Mouse (Mus musculus): Measurements from ENCODE around the gene Pkp1. TPM values are rescaled to one million over a fixed set of nuclear protein-coding genes. Genes with fewer than 3 reads are reported as not detected.

The Pkp1 gene
- total RNA-seq, 2 experiments from 2014 or later, result not detected

- no peak overlapping the region for H3K4me3 ChIP-seq
- intact Hi-C loops (cut with DNase I), result no loop called here
- no peak for TF ChIP-seq CTCF (IDR thresholded peaks at IDR 0.05)
- H3K27ac ChIP-seq, result no peak overlapping the region
- DNase-seq, result no peak
Measured at GRCm38 (mm10) chr1:135936091-135936490, 17.1 kb upstream of the Pkp1 start.

GRCm38 (mm10) chr1:135933704-135934293, 14.8 kb upstream of the Pkp1 start:
- intact Hi-C loops (cut with DNase I), result loop anchor here (5.0 kb wide), 1 partner anchor 51 kb away; no protein-coding TSS in a partner anchor
- DNase-seq, result no peak
- Histone ChIP-seq H3K4me3 (no peak overlapping the region), H3K27ac (no peak overlapping the region)
- no peak for TF ChIP-seq CTCF (IDR thresholded peaks at IDR 0.05)

GRCm38 (mm10) chr1:135929876-135930275, 10.9 kb upstream of the Pkp1 start:
- TF ChIP-seq CTCF (IDR thresholded peaks at IDR 0.05), result no peak
- Histone ChIP-seq H3K27ac (no peak overlapping the region), H3K4me3 (no peak overlapping the region)
- intact Hi-C loops (cut with DNase I), result loop anchor here (5.0 kb wide), 1 partner anchor 48 kb away; no protein-coding TSS in a partner anchor
- peak; percentile 28 for DNase-seq

- no peak overlapping the region for H3K27ac ChIP-seq
- TF ChIP-seq CTCF (IDR thresholded peaks at IDR 0.05), result no peak
- H3K4me3 ChIP-seq, result no peak overlapping the region
- peak; percentile 49 for DNase-seq
- intact Hi-C loops (cut with DNase I), result no loop called here
Measured at GRCm38 (mm10) chr1:135925848-135926247, 6.8 kb upstream of the Pkp1 start.

GRCm38 (mm10) chr1:135924377-135924994, 5.5 kb upstream of the Pkp1 start:
- Histone ChIP-seq H3K27ac (no peak overlapping the region), H3K4me3 (no peak overlapping the region)
- DNase-seq, result no peak
- intact Hi-C loops (cut with DNase I), result no loop called here
- no peak for TF ChIP-seq CTCF (IDR thresholded peaks at IDR 0.05)

GRCm38 (mm10) chr1:135923229-135923628, 4.2 kb upstream of the Pkp1 start:
- H3K4me3 ChIP-seq, result no peak overlapping the region
- intact Hi-C loops (cut with DNase I), result no loop called here
- no peak for DNase-seq
- no peak overlapping the region for H3K27ac ChIP-seq
- no peak for TF ChIP-seq CTCF (IDR thresholded peaks at IDR 0.05)

GRCm38 (mm10) chr1:135917206-135917605, 1.8 kb downstream of the Pkp1 start:
- Histone ChIP-seq H3K4me3 (no peak overlapping the region), H3K27ac (no peak overlapping the region)
- TF ChIP-seq CTCF (IDR thresholded peaks at IDR 0.05), result no peak
- intact Hi-C loops (cut with DNase I), result no loop called here
- no peak for DNase-seq

- intact Hi-C loops (cut with DNase I), result no loop called here
- no peak for DNase-seq
- Histone ChIP-seq H3K27ac (no peak overlapping the region), H3K4me3 (no peak overlapping the region)
- no peak for TF ChIP-seq CTCF (IDR thresholded peaks at IDR 0.05)
Measured at GRCm38 (mm10) chr1:135916486-135917058, 2.4 kb downstream of the Pkp1 start.

GRCm38 (mm10) chr1:135913657-135914056, 5.3 kb downstream of the Pkp1 start:
- Histone ChIP-seq H3K4me3 (no peak overlapping the region), H3K27ac (no peak overlapping the region)
- DNase-seq, result peak; percentile 7
- intact Hi-C loops (cut with DNase I), result no loop called here
- no peak for TF ChIP-seq CTCF (IDR thresholded peaks at IDR 0.05)

GRCm38 (mm10) chr1:135909381-135909780, 9.6 kb downstream of the Pkp1 start:
- intact Hi-C loops (cut with DNase I), result no loop called here
- TF ChIP-seq CTCF (IDR thresholded peaks at IDR 0.05), result no peak
- no peak overlapping the region for H3K4me3 ChIP-seq
- DNase-seq, result no peak
- H3K27ac ChIP-seq, result no peak overlapping the region

- H3K27ac ChIP-seq, result no peak overlapping the region
- intact Hi-C loops (cut with DNase I), result no loop called here
- no peak for DNase-seq
- H3K4me3 ChIP-seq, result no peak overlapping the region
- TF ChIP-seq CTCF (IDR thresholded peaks at IDR 0.05), result no peak
Measured at GRCm38 (mm10) chr1:135906736-135907135, 12.3 kb downstream of the Pkp1 start.

GRCm38 (mm10) chr1:135899991-135900515, 19.0 kb downstream of the Pkp1 start:
- TF ChIP-seq CTCF (IDR thresholded peaks at IDR 0.05), result no peak
- intact Hi-C loops (cut with DNase I), result no loop called here
- Histone ChIP-seq H3K27ac (no peak overlapping the region), H3K4me3 (no peak overlapping the region)
- no peak for DNase-seq

- intact Hi-C loops (cut with DNase I), result no loop called here
- Histone ChIP-seq H3K4me3 (no peak overlapping the region), H3K27ac (no peak overlapping the region)
- no peak for DNase-seq
- no peak for TF ChIP-seq CTCF (IDR thresholded peaks at IDR 0.05)
Measured at GRCm38 (mm10) chr1:135899295-135899694, 19.7 kb downstream of the Pkp1 start.

Data from gastrocnemius, adult 2 months (tissue).